Mouse (Mus musculus): ENCODE results near the gene Rdh12. TPM values are rescaled to one million over a fixed set of nuclear protein-coding genes. Genes with fewer than 3 reads are reported as not detected.

Gene Rdh12
- polyA plus RNA-seq, 1 experiment from 2014 or later, result 1.8 TPM

GRCm38 (mm10) chr12:79190931-79191673, 17.6 kb upstream of the Rdh12 start:
- in situ Hi-C loops (cut with MboI; ENCODE audit: low pct_unique_long_range_greater_than_20kb), result loop anchor here (5.0 to 25.0 kb wide), 2 partner anchors 76 to 946 kb away; no protein-coding TSS in a partner anchor
- DNase-seq (ENCODE audit: low read depth, low spot score) (no peak), ATAC-seq (peak; percentile 89)
- POLR2A ChIA-PET, result no interaction called here
- H3K27me3 ChIP-seq, result no peaks in the 10 kb centered on the region
- TF ChIP-seq CTCF (IDR thresholded peaks at IDR 0.05), result peak; percentile 27
- CTCF ChIA-PET, result interaction anchor here (1.5 kb wide), 1 partner anchor 15 kb away, joined by 4 read pairs; no protein-coding TSS in a partner anchor

GRCm38 (mm10) chr12:79191701-79192100, 17.0 kb upstream of the Rdh12 start:
- ATAC-seq (peak; percentile 89), DNase-seq (ENCODE audit: low read depth, low spot score) (no peak)
- H3K27me3 ChIP-seq, result no peaks in the 10 kb centered on the region
- peak; percentile 58 for TF ChIP-seq CTCF (IDR thresholded peaks at IDR 0.05)
- CTCF ChIA-PET, result no interaction called here
- POLR2A ChIA-PET, result no interaction called here
- in situ Hi-C loops (cut with MboI; ENCODE audit: low pct_unique_long_range_greater_than_20kb), result loop anchor here (5.0 to 25.0 kb wide), 2 partner anchors 76 to 946 kb away; no protein-coding TSS in a partner anchor

- ChIA-PET CTCF (interaction anchor here (1.1 to 2.2 kb wide), 2 partner anchors 69 to 71 kb away, joined by 3 to 10 read pairs; no protein-coding TSS in a partner anchor), POLR2A (no interaction called here)
- no peak for DNase-seq (ENCODE audit: low read depth, low spot score)
- in situ Hi-C loops (cut with MboI; ENCODE audit: low pct_unique_long_range_greater_than_20kb), result loop anchor here (5.0 to 25.0 kb wide), 2 partner anchors 75 to 945 kb away; no protein-coding TSS in a partner anchor
- no peaks in the 10 kb centered on the region for H3K27me3 ChIP-seq
- no peak for ATAC-seq
- no peak for TF ChIP-seq CTCF (IDR thresholded peaks at IDR 0.05)
These were observed 16.5 kb upstream of the Rdh12 start, which contains the start of gene Rdh11 for GRCm38 (mm10) chr12:79192193-79192592. Gene Rdh11 (minus strand): TSS chr12:79192293.

GRCm38 (mm10) chr12:79193441-79193840, 15.3 kb upstream of the Rdh12 start:
- ChIA-PET CTCF (interaction anchor here (0.8 to 2.2 kb wide), 6 partner anchors 35 to 77 kb away, joined by 3 to 10 read pairs (median 4); no protein-coding TSS in a partner anchor), POLR2A (interaction anchor here (0.7 kb wide), 1 partner anchor 22 kb away, joined by 5 read pairs; no protein-coding TSS in a partner anchor)
- peak; percentile 80 for TF ChIP-seq CTCF (IDR thresholded peaks at IDR 0.05)
- in situ Hi-C loops (cut with MboI; ENCODE audit: low pct_unique_long_range_greater_than_20kb), result loop anchor here (5.0 to 25.0 kb wide), 2 partner anchors 74 to 944 kb away; no protein-coding TSS in a partner anchor
- no peaks in the 10 kb centered on the region for H3K27me3 ChIP-seq
- DNase-seq (ENCODE audit: low read depth, low spot score) (no peak), ATAC-seq (no peak)

GRCm38 (mm10) chr12:79197105-79197504, 11.6 kb upstream of the Rdh12 start:
- in situ Hi-C loops (cut with MboI; ENCODE audit: low pct_unique_long_range_greater_than_20kb), result loop anchor here (25.0 kb wide), 1 partner anchor 940 kb away; no protein-coding TSS in a partner anchor
- POLR2A ChIA-PET, result no interaction called here
- CTCF ChIA-PET, result interaction anchor here (1.9 kb wide), 1 partner anchor 64 kb away, joined by 7 read pairs; no protein-coding TSS in a partner anchor
- no peak for TF ChIP-seq CTCF (IDR thresholded peaks at IDR 0.05)
- no peaks in the 10 kb centered on the region for H3K27me3 ChIP-seq
- ATAC-seq, result no peak
- no peak for DNase-seq (ENCODE audit: low read depth, low spot score)

GRCm38 (mm10) chr12:79201882-79202281, 6.8 kb upstream of the Rdh12 start:
- ChIA-PET POLR2A (no interaction called here), CTCF (no interaction called here)
- no peak for DNase-seq (ENCODE audit: low read depth, low spot score)
- TF ChIP-seq CTCF (IDR thresholded peaks at IDR 0.05), result no peak
- H3K27me3 ChIP-seq, result peaks cover 4% of the 10 kb centered on the region
- ATAC-seq, result no peak
- in situ Hi-C loops (cut with MboI; ENCODE audit: low pct_unique_long_range_greater_than_20kb), result no loop called here

- ATAC-seq (no peak), DNase-seq (ENCODE audit: low read depth, low spot score) (no peak)
- CTCF ChIA-PET, result interaction anchor here (1.4 kb wide), 1 partner anchor 10 kb away, joined by 4 read pairs; no protein-coding TSS in a partner anchor
- in situ Hi-C loops (cut with MboI; ENCODE audit: low pct_unique_long_range_greater_than_20kb), result no loop called here
- no peak for TF ChIP-seq CTCF (IDR thresholded peaks at IDR 0.05)
- POLR2A ChIA-PET, result no interaction called here
- peaks cover 4% of the 10 kb centered on the region for H3K27me3 ChIP-seq
These were observed 2.7 kb downstream of the Rdh12 start for GRCm38 (mm10) chr12:79211447-79211846.

GRCm38 (mm10) chr12:79217511-79217910, 8.8 kb downstream of the Rdh12 start:
- in situ Hi-C loops (cut with MboI; ENCODE audit: low pct_unique_long_range_greater_than_20kb), result no loop called here
- DNase-seq (ENCODE audit: low read depth, low spot score), result no peak
- ChIA-PET POLR2A (no interaction called here), CTCF (no interaction called here)
- no peak for TF ChIP-seq CTCF (IDR thresholded peaks at IDR 0.05)
- H3K27me3 ChIP-seq, result peaks cover 11% of the 10 kb centered on the region
- ATAC-seq, result no peak

GRCm38 (mm10) chr12:79235485-79236080, 26.9 kb downstream of the Rdh12 start:
- H3K27me3 ChIP-seq, result no peaks in the 10 kb centered on the region
- ATAC-seq (no peak), DNase-seq (ENCODE audit: low read depth, low spot score) (no peak)
- ChIA-PET POLR2A (no interaction called here), CTCF (no interaction called here)
- TF ChIP-seq CTCF (IDR thresholded peaks at IDR 0.05), result no peak
- in situ Hi-C loops (cut with MboI; ENCODE audit: low pct_unique_long_range_greater_than_20kb), result no loop called here

- no peak for DNase-seq (ENCODE audit: low read depth, low spot score)
These were observed 33.3 kb downstream of the Rdh12 start for GRCm38 (mm10) chr12:79241985-79242384.

More at GRCm38 (mm10) chr12:79241985-79242384, 33.3 kb downstream of the Rdh12 start:
- in situ Hi-C loops (cut with MboI; ENCODE audit: low pct_unique_long_range_greater_than_20kb), result no loop called here
- ATAC-seq, result no peak
- no peaks in the 10 kb centered on the region for H3K27me3 ChIP-seq
- no peak for TF ChIP-seq CTCF (IDR thresholded peaks at IDR 0.05)
- CTCF ChIA-PET, result interaction anchor here (1.0 to 1.8 kb wide), 3 partner anchors 14 to 48 kb away, joined by 3 to 4 read pairs (median 3); no protein-coding TSS in a partner anchor
- POLR2A ChIA-PET, result interaction anchor here (0.6 to 0.8 kb wide), 2 partner anchors 20 to 1222 kb away, joined by 4 read pairs; no protein-coding TSS in a partner anchor
